Mouse (Mus musculus): Measurements from ENCODE around the gene Utp14b.

DNA sequence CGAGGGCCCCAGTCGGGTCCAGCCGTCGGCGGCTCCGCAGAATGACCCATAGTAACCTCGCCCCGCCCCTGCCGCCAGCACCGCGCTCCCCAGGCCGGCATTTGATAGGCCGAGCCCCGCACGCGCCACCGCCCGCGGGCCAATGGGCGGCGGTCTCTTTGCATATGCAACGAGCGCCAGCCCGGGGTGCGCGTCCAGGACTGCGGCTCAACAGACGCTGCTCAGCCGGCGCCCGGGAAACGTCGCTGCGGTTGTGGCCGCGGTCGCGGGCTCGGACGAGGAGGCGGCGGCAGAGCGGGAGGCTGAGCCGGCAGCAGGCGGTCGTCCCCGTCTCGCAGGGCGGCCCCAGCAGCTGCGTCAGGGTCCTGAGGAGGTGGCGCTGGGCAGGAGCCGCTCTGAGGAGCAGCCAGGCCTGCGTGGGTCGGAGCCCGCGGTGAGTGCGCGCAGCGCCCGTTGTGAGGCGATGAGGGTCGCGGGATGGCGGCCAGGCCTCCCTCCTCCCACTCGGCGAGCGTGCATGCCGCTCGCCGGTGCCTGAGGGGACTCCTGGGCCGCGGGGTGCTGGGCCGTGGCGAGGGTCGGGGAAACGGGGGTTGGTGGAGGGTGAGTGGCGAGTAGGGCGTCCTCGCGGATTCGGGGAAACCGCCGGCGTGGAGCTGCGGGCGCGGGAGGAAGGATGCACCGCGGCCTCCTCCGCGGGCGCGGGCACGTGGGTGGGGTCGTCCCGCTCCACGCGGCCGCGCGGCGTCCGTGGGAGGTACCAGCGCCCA lies at the start of gene Utp14b, which contains the start of gene Acsl3:
- TF ChIP-seq CTCF (IDR thresholded peaks at IDR 0.05; ENCODE audit: extremely low read depth, insufficient read depth, insufficient read length, insufficient replicate concordance): no peak
- TF ChIP-seq POLR2A (IDR thresholded peaks at IDR 0.05; ENCODE audit: low read depth, low read length): peak; percentile 94

Measured in spleen, adult 2 months (tissue).